Mouse (Mus musculus): ENCODE results near the gene Slc38a3. TPM values are rescaled to one million over a fixed set of nuclear protein-coding genes. Genes with fewer than 3 reads are reported as not detected.

Slc38a3 gene
- polyA plus RNA-seq, 1 experiment from 2014 or later, result 3.5 TPM

GRCm38 (mm10) chr9:107634406-107635278 is 34.7 kb downstream of the Slc38a3 start:
- H3K9me3 ChIP-seq, result no peaks in the 10 kb centered on the region
- ATAC-seq (ENCODE audit: insufficient number of reproducible peaks, insufficient read depth, low FRiP score, low TSS enrichment, low read depth), result no peak
- 1% methylated on average over 35 of the region's 35 CpGs for WGBS
- H3K4me1 ChIP-seq (replicated peaks), result peaks cover 57% of the 10 kb centered on the region
- peak overlapping the region; percentile 100 for H3K4me2 ChIP-seq
- H3K4me3 ChIP-seq (replicated peaks), result peak overlapping the region; percentile 78
- H3K27ac ChIP-seq, result peak overlapping the region; percentile 94
- peaks cover 6% of the 10 kb centered on the region; the same call in 1 of the 2 replicates for H3K36me3 ChIP-seq
- no peaks in the 10 kb centered on the region for H3K27me3 ChIP-seq
- H3K9ac ChIP-seq (replicated peaks), result peak overlapping the region; percentile 90

GRCm38 (mm10) chr9:107633661-107634405 is 35.5 kb downstream of the Slc38a3 start:
- no peak for ATAC-seq (ENCODE audit: insufficient number of reproducible peaks, insufficient read depth, low FRiP score, low TSS enrichment, low read depth)
- H3K36me3 ChIP-seq, result peaks cover 10% of the 10 kb centered on the region; the same call in 1 of the 2 replicates
- H3K9ac ChIP-seq (replicated peaks), result peak overlapping the region; percentile 90
- peaks cover 65% of the 10 kb centered on the region for H3K4me1 ChIP-seq (replicated peaks)
- H3K4me2 ChIP-seq, result peak overlapping the region; percentile 100
- H3K27ac ChIP-seq, result peak overlapping the region; percentile 94
- WGBS, result 3% methylated on average over 15 of the region's 15 CpGs
- no peaks in the 10 kb centered on the region for H3K27me3 ChIP-seq
- H3K9me3 ChIP-seq, result no peaks in the 10 kb centered on the region
- H3K4me3 ChIP-seq (replicated peaks), result peak overlapping the region; percentile 78

GRCm38 (mm10) chr9:107633091-107633660 is 36.2 kb downstream of the Slc38a3 start:
- ATAC-seq (ENCODE audit: insufficient number of reproducible peaks, insufficient read depth, low FRiP score, low TSS enrichment, low read depth), result no peak
- Histone ChIP-seq H3K4me2 (peak overlapping the region; percentile 100), H3K9me3 (no peaks in the 10 kb centered on the region), H3K27me3 (no peaks in the 10 kb centered on the region), H3K4me3 (replicated peaks) (peak overlapping the region; percentile 78), H3K9ac (replicated peaks) (peak overlapping the region; percentile 90), H3K27ac (peak overlapping the region; percentile 94), H3K36me3 (peaks cover 16% of the 10 kb centered on the region), H3K4me1 (replicated peaks) (peaks cover 72% of the 10 kb centered on the region)
- WGBS, result under 1% methylated on average over 33 of the region's 33 CpGs

- Histone ChIP-seq H3K36me3 (peaks cover 23% of the 10 kb centered on the region), H3K27ac (peak overlapping the region; percentile 94)
- ATAC-seq (ENCODE audit: insufficient number of reproducible peaks, insufficient read depth, low FRiP score, low TSS enrichment, low read depth), result no peak
These were observed 36.9 kb downstream of the Slc38a3 start for GRCm38 (mm10) chr9:107632478-107632877.

GRCm38 (mm10) chr9:107631861-107632260 is 37.5 kb downstream of the Slc38a3 start:
- Histone ChIP-seq H3K36me3 (peaks cover 24% of the 10 kb centered on the region), H3K27me3 (no peaks in the 10 kb centered on the region), H3K4me3 (replicated peaks) (no peak overlapping the region), H3K9ac (replicated peaks) (no peak overlapping the region), H3K9me3 (no peaks in the 10 kb centered on the region), H3K4me2 (peak overlapping the region; percentile 100), H3K4me1 (replicated peaks) (peaks cover 77% of the 10 kb centered on the region), H3K27ac (peak overlapping the region; percentile 94)
- ATAC-seq (ENCODE audit: insufficient number of reproducible peaks, insufficient read depth, low FRiP score, low TSS enrichment, low read depth), result no peak
- 90% methylated on average over 8 of the region's 8 CpGs for WGBS

More at GRCm38 (mm10) chr9:107632478-107632877, 36.9 kb downstream of the Slc38a3 start:
- Histone ChIP-seq H3K4me2 (peak overlapping the region; percentile 100), H3K4me3 (replicated peaks) (peak overlapping the region; percentile 78), H3K9ac (replicated peaks) (peak overlapping the region; percentile 90), H3K27me3 (no peaks in the 10 kb centered on the region), H3K9me3 (no peaks in the 10 kb centered on the region), H3K4me1 (replicated peaks) (peaks cover 77% of the 10 kb centered on the region)
- 75% methylated on average over 6 of the region's 6 CpGs for WGBS

- Histone ChIP-seq H3K9me3 (no peaks in the 10 kb centered on the region), H3K4me1 (replicated peaks) (peaks cover 78% of the 10 kb centered on the region), H3K36me3 (peaks cover 25% of the 10 kb centered on the region), H3K4me3 (replicated peaks) (no peak overlapping the region), H3K4me2 (peak overlapping the region; percentile 100; the same call in 1 of the 2 replicates), H3K27ac (peak overlapping the region; percentile 94), H3K9ac (replicated peaks) (peak overlapping the region; percentile 60; the same call in 1 of the 2 replicates), H3K27me3 (no peaks in the 10 kb centered on the region)
- WGBS, result 73% methylated on average over 9 of the region's 9 CpGs
- ATAC-seq (ENCODE audit: insufficient number of reproducible peaks, insufficient read depth, low FRiP score, low TSS enrichment, low read depth), result no peak
These were observed 38.0 kb downstream of the Slc38a3 start for GRCm38 (mm10) chr9:107631311-107631826.

- H3K9ac ChIP-seq (replicated peaks), result peak overlapping the region; percentile 60
These were observed 38.8 kb downstream of the Slc38a3 start for GRCm38 (mm10) chr9:107630576-107630975.

GRCm38 (mm10) chr9:107629901-107630425 is 39.4 kb downstream of the Slc38a3 start:
- Histone ChIP-seq H3K4me3 (replicated peaks) (peak overlapping the region; percentile 19), H3K36me3 (peaks cover 39% of the 10 kb centered on the region)

More at GRCm38 (mm10) chr9:107630576-107630975, 38.8 kb downstream of the Slc38a3 start:
- Histone ChIP-seq H3K36me3 (peaks cover 33% of the 10 kb centered on the region), H3K4me3 (replicated peaks) (peak overlapping the region; percentile 19), H3K4me1 (replicated peaks) (peaks cover 76% of the 10 kb centered on the region), H3K9me3 (no peaks in the 10 kb centered on the region), H3K27ac (peak overlapping the region; percentile 94), H3K4me2 (peak overlapping the region; percentile 38), H3K27me3 (no peaks in the 10 kb centered on the region)
- ATAC-seq (ENCODE audit: insufficient number of reproducible peaks, insufficient read depth, low FRiP score, low TSS enrichment, low read depth), result no peak
- 2% methylated on average over 4 of the region's 4 CpGs for WGBS

GRCm38 (mm10) chr9:107629411-107629730 is 40.0 kb downstream of the Slc38a3 start:
- no peak overlapping the region for H3K4me3 ChIP-seq (replicated peaks)
- WGBS, result 40% methylated on average over 4 of the region's 4 CpGs
- no peak for ATAC-seq (ENCODE audit: insufficient number of reproducible peaks, insufficient read depth, low FRiP score, low TSS enrichment, low read depth)
- H3K4me2 ChIP-seq, result peak overlapping the region; percentile 38
- H3K27ac ChIP-seq, result peak overlapping the region; percentile 94; the same call in 1 of the 2 replicates
- no peaks in the 10 kb centered on the region for H3K9me3 ChIP-seq
- H3K9ac ChIP-seq (replicated peaks), result peak overlapping the region; percentile 60
- H3K36me3 ChIP-seq, result peaks cover 45% of the 10 kb centered on the region
- H3K27me3 ChIP-seq, result no peaks in the 10 kb centered on the region
- peaks cover 75% of the 10 kb centered on the region for H3K4me1 ChIP-seq (replicated peaks)

More at GRCm38 (mm10) chr9:107629901-107630425, 39.4 kb downstream of the Slc38a3 start:
- Histone ChIP-seq H3K27ac (peak overlapping the region; percentile 94), H3K4me1 (replicated peaks) (peaks cover 75% of the 10 kb centered on the region), H3K4me2 (peak overlapping the region; percentile 38), H3K9ac (replicated peaks) (peak overlapping the region; percentile 60), H3K27me3 (no peaks in the 10 kb centered on the region), H3K9me3 (no peaks in the 10 kb centered on the region)
- ATAC-seq (ENCODE audit: insufficient number of reproducible peaks, insufficient read depth, low FRiP score, low TSS enrichment, low read depth), result no peak
- WGBS, result 15% methylated on average over 14 of the region's 14 CpGs

- ATAC-seq (ENCODE audit: insufficient number of reproducible peaks, insufficient read depth, low FRiP score, low TSS enrichment, low read depth), result no peak
- H3K27me3 ChIP-seq, result no peaks in the 10 kb centered on the region
- no peak overlapping the region for H3K4me3 ChIP-seq (replicated peaks)
- peak overlapping the region; percentile 94 for H3K27ac ChIP-seq
- no peaks in the 10 kb centered on the region for H3K9me3 ChIP-seq
- WGBS, result 43% methylated on average over 14 of the region's 15 CpGs
- H3K4me1 ChIP-seq (replicated peaks), result peaks cover 75% of the 10 kb centered on the region
- peaks cover 50% of the 10 kb centered on the region for H3K36me3 ChIP-seq
- peak overlapping the region; percentile 60 for H3K9ac ChIP-seq (replicated peaks)
- H3K4me2 ChIP-seq, result peak overlapping the region; percentile 38
These were observed 40.5 kb downstream of the Slc38a3 start for GRCm38 (mm10) chr9:107628721-107629410.

All from limb, embryonic 12.5 days (tissue).